Mouse (Mus musculus): ENCODE data around the gene Mrpl22. TPM values are rescaled to one million over a fixed set of nuclear protein-coding genes. Genes with fewer than 3 reads are reported as not detected.
"Not testable (repeated sequence)": the region's sequence is repeated elsewhere in the genome, so short reads cannot be mapped to it uniquely, and the experiment has no call there.

The Mrpl22 gene
- polyA plus RNA-seq, 1 experiment from 2014 or later: 123 TPM

DNA sequence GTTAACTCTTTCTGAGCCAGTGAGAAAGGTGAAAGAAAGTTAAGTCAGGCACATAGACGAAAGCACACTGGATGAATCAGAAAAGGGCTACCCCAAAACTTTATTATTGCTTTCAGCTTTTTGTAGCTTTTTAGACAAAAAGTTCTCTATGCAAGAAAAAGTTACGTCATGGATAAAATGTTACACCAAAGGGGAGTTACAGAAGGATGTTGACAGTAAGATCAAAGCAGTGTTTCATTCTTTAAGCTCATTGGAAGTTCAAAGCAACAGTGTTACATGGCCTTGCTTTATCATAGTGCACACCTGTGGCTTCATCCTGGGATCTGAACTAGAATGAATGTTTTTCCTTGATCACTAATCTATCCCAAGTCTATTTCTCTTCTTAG, 40.2 kb downstream of the Mrpl22 start:
- Histone ChIP-seq H3K27me3 (ENCODE audit: control insufficient read depth, insufficient read depth, low read length) (no peaks in the 10 kb centered on the region), H3K4me1 (ENCODE audit: control insufficient read depth, insufficient read depth, low read length) (peaks cover 9% of the 10 kb centered on the region), H3K4me2 (replicated peaks; ENCODE audit: low read depth, low read length) (no peak overlapping the region), H3K4me3 (ENCODE audit: low read depth, low read length) (no peak overlapping the region), H3K9ac (replicated peaks; ENCODE audit: low read depth, low read length) (no peak overlapping the region), H3K27ac (ENCODE audit: low read length) (no peak overlapping the region), H3K36me3 (ENCODE audit: control insufficient read depth, insufficient read depth, low read length) (no peaks in the 10 kb centered on the region), H3K9me3 (ENCODE audit: control insufficient read depth, low read depth, low read length) (no peaks in the 10 kb centered on the region)
- no peak for ATAC-seq (ENCODE audit: insufficient number of reproducible peaks, insufficient read depth, low FRiP score, low read depth)
- 22% methylated on average over 2 of the region's 2 CpGs for WGBS

DNA sequence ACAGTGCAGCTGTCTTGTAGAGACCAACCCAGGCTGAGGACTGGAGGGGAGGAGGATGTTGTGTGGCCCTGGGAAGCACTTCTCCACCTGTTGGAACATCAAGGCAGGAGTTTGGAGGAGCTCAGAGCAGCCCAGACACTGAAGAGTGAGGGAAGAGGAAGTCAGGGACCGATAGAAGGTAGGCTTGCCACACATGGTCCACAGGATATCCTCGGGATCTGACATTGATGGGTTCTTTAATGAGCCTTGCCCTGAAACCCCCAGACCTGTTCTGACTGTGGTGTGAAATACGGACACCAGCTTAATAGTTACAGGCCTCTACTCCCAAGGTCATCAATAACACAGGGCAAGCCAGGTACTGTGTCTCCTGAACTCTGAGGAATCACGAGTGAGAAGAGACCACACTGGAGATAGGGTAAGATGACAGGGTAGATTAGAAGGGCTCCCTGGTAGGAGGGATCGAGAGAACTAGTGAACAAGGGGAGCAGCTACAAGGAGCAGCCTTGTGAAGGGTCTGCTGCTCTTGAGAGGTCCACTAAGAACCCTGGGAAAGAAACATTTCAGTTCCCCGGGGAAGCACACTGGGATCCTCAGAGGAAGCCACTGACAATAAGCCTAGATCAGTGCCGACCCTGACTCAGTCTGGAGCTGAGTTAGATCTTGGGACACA, 42.3 kb downstream of the Mrpl22 start:
- H3K4me1 ChIP-seq (ENCODE audit: control insufficient read depth, insufficient read depth, low read length): peaks cover 9% of the 10 kb centered on the region
- no peaks in the 10 kb centered on the region for H3K9me3 ChIP-seq (ENCODE audit: control insufficient read depth, low read depth, low read length)
- no peak for ATAC-seq (ENCODE audit: insufficient number of reproducible peaks, insufficient read depth, low FRiP score, low read depth)
- no peaks in the 10 kb centered on the region for H3K36me3 ChIP-seq (ENCODE audit: control insufficient read depth, insufficient read depth, low read length)
- no peak overlapping the region for H3K27ac ChIP-seq (ENCODE audit: low read length)
- no peak overlapping the region for H3K9ac ChIP-seq (replicated peaks; ENCODE audit: low read depth, low read length)
- H3K4me3 ChIP-seq (ENCODE audit: low read depth, low read length): no peak overlapping the region
- H3K27me3 ChIP-seq (ENCODE audit: control insufficient read depth, insufficient read depth, low read length): no peaks in the 10 kb centered on the region
- WGBS: 77% methylated on average over 7 of the region's 7 CpGs
- H3K4me2 ChIP-seq (replicated peaks; ENCODE audit: low read depth, low read length): no peak overlapping the region

DNA sequence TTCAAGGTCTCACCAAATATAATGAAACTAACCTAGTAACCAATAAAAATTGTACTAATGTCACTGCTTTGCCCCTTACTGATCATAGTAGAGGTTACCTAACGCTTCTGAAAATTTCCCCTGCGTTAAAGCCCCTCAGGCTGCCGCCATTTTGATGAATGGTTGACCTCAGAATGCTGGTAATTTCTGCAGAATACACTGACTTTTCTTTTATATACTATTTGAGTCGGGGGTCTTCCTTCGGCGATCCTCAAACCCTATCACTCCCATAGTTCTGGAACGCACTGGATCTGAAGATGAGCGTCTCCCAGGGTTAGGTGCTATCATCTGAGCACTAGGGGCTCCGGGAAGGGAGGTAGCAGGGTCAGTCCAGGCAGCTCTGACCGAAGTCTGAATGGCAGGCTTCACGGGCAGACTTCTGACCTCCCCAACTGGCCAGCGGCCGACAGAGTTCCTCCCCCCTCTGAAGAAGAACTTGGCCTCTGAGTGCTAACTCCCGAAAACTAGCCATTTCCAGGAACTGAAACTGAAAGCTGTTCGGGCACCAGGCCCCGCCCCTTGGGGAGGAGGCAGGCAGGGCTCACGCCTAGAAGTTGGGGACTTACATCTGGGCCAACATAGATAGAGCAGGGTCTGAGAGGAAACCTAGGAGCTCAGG, 43.1 kb downstream of the Mrpl22 start:
- Histone ChIP-seq H3K9ac (replicated peaks; ENCODE audit: low read depth, low read length) (peak overlapping the region; percentile 43; the same call in 1 of the 2 replicates), H3K4me2 (replicated peaks; ENCODE audit: low read depth, low read length) (peak overlapping the region; percentile 64), H3K4me1 (ENCODE audit: control insufficient read depth, insufficient read depth, low read length) (peaks cover 9% of the 10 kb centered on the region), H3K27me3 (ENCODE audit: control insufficient read depth, insufficient read depth, low read length) (no peaks in the 10 kb centered on the region), H3K27ac (ENCODE audit: low read length) (no peak overlapping the region), H3K9me3 (ENCODE audit: control insufficient read depth, low read depth, low read length) (no peaks in the 10 kb centered on the region), H3K4me3 (ENCODE audit: low read depth, low read length) (peak overlapping the region; percentile 44), H3K36me3 (ENCODE audit: control insufficient read depth, insufficient read depth, low read length) (no peaks in the 10 kb centered on the region)
- peak; percentile 87 for ATAC-seq (ENCODE audit: insufficient number of reproducible peaks, insufficient read depth, low FRiP score, low read depth)
- 24% methylated on average over 17 of the region's 17 CpGs for WGBS

DNA sequence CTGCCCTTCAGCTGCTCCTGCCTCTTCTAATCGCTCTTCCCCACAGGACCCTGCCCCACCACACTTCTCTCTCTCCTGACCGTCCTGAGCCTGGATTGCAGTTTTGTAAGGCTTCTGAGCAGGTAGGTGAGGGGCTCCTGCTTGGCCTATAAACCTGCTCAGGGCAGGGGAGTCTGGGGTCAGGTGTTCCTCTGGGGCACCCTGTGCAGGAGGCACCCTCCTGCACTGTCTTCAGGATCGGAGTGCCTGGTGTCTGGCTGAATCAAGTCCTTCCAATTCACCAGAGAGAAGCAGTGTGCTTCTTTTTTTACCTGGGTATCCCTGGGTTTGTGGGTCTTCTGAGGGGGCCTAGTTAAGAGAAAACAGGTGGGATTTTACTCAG, 43.6 kb downstream of the Mrpl22 start:
- 11% methylated on average over 2 of the region's 3 CpGs for WGBS
- H3K4me2 ChIP-seq (replicated peaks; ENCODE audit: low read depth, low read length): peak overlapping the region; percentile 64
- H3K4me3 ChIP-seq (ENCODE audit: low read depth, low read length): peak overlapping the region; percentile 44; the same call in 1 of the 2 replicates
- peak; percentile 64; the same call in 1 of the 2 replicates for ATAC-seq (ENCODE audit: insufficient number of reproducible peaks, insufficient read depth, low FRiP score, low read depth)
- not testable (repeated sequence) for H3K36me3 ChIP-seq (ENCODE audit: control insufficient read depth, insufficient read depth, low read length); H3K4me1 ChIP-seq (ENCODE audit: control insufficient read depth, insufficient read depth, low read length); H3K9ac ChIP-seq (replicated peaks; ENCODE audit: low read depth, low read length); H3K27me3 ChIP-seq (ENCODE audit: control insufficient read depth, insufficient read depth, low read length); H3K9me3 ChIP-seq (ENCODE audit: control insufficient read depth, low read depth, low read length); H3K27ac ChIP-seq (ENCODE audit: low read length)

DNA sequence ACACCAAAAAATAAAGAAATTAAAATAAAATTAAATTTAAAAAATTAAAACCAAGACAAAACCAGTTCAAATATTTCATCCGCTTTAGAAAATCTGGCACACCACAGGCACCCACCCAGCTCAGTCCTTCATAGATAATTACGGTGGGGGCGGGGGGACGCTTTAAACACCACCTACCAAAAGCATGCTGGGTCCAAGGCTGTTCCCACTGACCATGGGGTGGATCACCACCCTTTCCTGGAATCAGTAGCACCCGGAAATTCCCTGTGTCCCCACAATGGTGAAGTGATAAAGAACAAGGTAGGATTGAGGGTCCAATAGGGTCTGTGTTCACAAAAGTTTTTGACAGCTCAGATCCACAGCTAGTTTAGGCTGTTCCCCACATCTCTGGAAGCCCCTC, 44.4 kb downstream of the Mrpl22 start:
- 73% methylated on average over 5 of the region's 5 CpGs for WGBS
- Histone ChIP-seq H3K4me3 (ENCODE audit: low read depth, low read length) (no peak overlapping the region), H3K27ac (ENCODE audit: low read length) (no peak overlapping the region), H3K27me3 (ENCODE audit: control insufficient read depth, insufficient read depth, low read length) (no peaks in the 10 kb centered on the region), H3K36me3 (ENCODE audit: control insufficient read depth, insufficient read depth, low read length) (no peaks in the 10 kb centered on the region), H3K9me3 (ENCODE audit: control insufficient read depth, low read depth, low read length) (no peaks in the 10 kb centered on the region), H3K4me2 (replicated peaks; ENCODE audit: low read depth, low read length) (no peak overlapping the region), H3K9ac (replicated peaks; ENCODE audit: low read depth, low read length) (no peak overlapping the region), H3K4me1 (ENCODE audit: control insufficient read depth, insufficient read depth, low read length) (peaks cover 9% of the 10 kb centered on the region)
- ATAC-seq (ENCODE audit: insufficient number of reproducible peaks, insufficient read depth, low FRiP score, low read depth): no peak

DNA sequence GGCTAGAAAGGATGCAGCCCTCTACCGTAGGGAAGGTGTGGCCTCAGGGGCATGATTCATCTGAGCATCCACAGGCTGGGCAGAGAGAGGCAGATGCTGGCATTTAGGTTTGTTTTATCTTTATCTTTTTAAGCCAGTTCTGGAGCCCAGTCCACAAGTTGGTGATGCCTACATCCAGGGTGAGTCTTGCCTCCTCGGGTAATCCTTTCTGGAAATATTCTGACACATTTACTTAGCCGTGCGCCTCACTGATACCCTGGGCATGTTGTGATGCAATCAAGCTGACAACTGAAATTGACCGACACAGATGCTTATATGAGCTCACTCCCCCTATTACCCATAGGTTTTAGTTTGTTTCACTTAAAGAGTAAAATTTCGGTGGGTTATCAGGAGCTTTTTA, 45.4 kb downstream of the Mrpl22 start:
- peaks cover 3% of the 10 kb centered on the region; the same call in 1 of the 2 replicates for H3K4me1 ChIP-seq (ENCODE audit: control insufficient read depth, insufficient read depth, low read length)
- no peaks in the 10 kb centered on the region for H3K9me3 ChIP-seq (ENCODE audit: control insufficient read depth, low read depth, low read length)
- no peak overlapping the region for H3K27ac ChIP-seq (ENCODE audit: low read length)
- H3K4me3 ChIP-seq (ENCODE audit: low read depth, low read length): no peak overlapping the region
- H3K27me3 ChIP-seq (ENCODE audit: control insufficient read depth, insufficient read depth, low read length): no peaks in the 10 kb centered on the region
- no peak for ATAC-seq (ENCODE audit: insufficient number of reproducible peaks, insufficient read depth, low FRiP score, low read depth)
- no peaks in the 10 kb centered on the region for H3K36me3 ChIP-seq (ENCODE audit: control insufficient read depth, insufficient read depth, low read length)
- WGBS: 61% methylated on average over 6 of the region's 6 CpGs
- no peak overlapping the region for H3K4me2 ChIP-seq (replicated peaks; ENCODE audit: low read depth, low read length)
- no peak overlapping the region for H3K9ac ChIP-seq (replicated peaks; ENCODE audit: low read depth, low read length)

DNA sequence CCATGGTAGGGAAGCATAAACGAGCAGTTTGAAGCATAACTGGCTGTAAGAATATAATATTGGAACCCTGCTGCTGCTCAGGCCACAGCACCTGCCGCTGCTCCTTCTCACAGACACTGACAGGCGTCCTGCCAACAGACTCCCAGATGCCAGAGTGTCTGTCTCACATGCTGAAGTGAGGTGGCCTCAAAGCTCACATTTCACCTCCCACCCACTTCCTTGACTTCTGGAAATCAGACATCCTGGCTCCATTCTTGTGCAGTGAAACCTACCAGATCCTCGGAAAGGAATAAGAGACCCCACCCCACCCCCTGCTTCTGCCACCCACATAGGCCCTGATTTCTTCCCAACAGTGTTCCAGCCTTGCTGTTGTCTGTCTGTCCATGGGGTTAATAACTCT, 52.3 kb downstream of the Mrpl22 start:
- Histone ChIP-seq H3K4me3 (ENCODE audit: low read depth, low read length) (no peak overlapping the region), H3K9ac (replicated peaks; ENCODE audit: low read depth, low read length) (no peak overlapping the region), H3K27me3 (ENCODE audit: control insufficient read depth, insufficient read depth, low read length) (no peaks in the 10 kb centered on the region), H3K36me3 (ENCODE audit: control insufficient read depth, insufficient read depth, low read length) (no peaks in the 10 kb centered on the region), H3K27ac (ENCODE audit: low read length) (no peak overlapping the region), H3K4me2 (replicated peaks; ENCODE audit: low read depth, low read length) (no peak overlapping the region), H3K9me3 (ENCODE audit: control insufficient read depth, low read depth, low read length) (no peaks in the 10 kb centered on the region), H3K4me1 (ENCODE audit: control insufficient read depth, insufficient read depth, low read length) (peaks cover 10% of the 10 kb centered on the region; the same call in 1 of the 2 replicates)
- WGBS: 32% methylated on average over 4 of the region's 4 CpGs
- ATAC-seq (ENCODE audit: insufficient number of reproducible peaks, insufficient read depth, low FRiP score, low read depth): no peak

DNA sequence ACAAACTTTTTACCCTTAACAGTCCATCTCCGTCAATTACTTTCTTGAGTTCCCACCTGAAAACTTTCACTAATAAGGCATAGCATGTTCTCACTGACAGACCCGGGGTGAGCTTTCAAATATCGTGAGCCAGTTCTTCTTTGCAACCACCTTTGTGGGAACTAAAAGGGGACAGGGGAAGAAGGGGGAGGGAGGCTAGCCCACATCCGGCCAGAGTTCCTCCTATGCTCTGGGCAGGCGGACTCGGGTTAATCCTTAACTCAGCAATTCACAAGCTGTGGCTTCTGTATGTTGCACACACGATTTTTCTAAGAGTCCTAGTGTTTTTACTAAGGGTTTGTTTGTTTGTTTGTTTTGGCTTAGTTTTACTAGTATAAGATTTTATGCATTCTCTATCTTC, 52.9 kb downstream of the Mrpl22 start:
- H3K9me3 ChIP-seq (ENCODE audit: control insufficient read depth, low read depth, low read length): no peaks in the 10 kb centered on the region
- H3K9ac ChIP-seq (replicated peaks; ENCODE audit: low read depth, low read length): no peak overlapping the region
- 37% methylated on average over 7 of the region's 7 CpGs for WGBS
- no peaks in the 10 kb centered on the region for H3K27me3 ChIP-seq (ENCODE audit: control insufficient read depth, insufficient read depth, low read length)
- H3K4me1 ChIP-seq (ENCODE audit: control insufficient read depth, insufficient read depth, low read length): peaks cover 10% of the 10 kb centered on the region; the same call in 1 of the 2 replicates
- H3K36me3 ChIP-seq (ENCODE audit: control insufficient read depth, insufficient read depth, low read length): no peaks in the 10 kb centered on the region
- H3K4me2 ChIP-seq (replicated peaks; ENCODE audit: low read depth, low read length): no peak overlapping the region
- no peak overlapping the region for H3K4me3 ChIP-seq (ENCODE audit: low read depth, low read length)
- ATAC-seq (ENCODE audit: insufficient number of reproducible peaks, insufficient read depth, low FRiP score, low read depth): no peak
- no peak overlapping the region for H3K27ac ChIP-seq (ENCODE audit: low read length)

Measured in stomach, embryonic 14.5 days (tissue).